Mouse (Mus musculus) c-Kit-positive CD71-negative TER-119-negative erythroid progenitor cells, embryonic 14.5 days (primary cell): ENCODE results near the gene Pgc.

ENCODE experiments used
- DNase-seq: peaks from one replicate; pipeline ENCODE4 v3.0.0-alpha.2; 2013; ENCODE audit warnings: low read depth

The Pgc gene

DNA sequence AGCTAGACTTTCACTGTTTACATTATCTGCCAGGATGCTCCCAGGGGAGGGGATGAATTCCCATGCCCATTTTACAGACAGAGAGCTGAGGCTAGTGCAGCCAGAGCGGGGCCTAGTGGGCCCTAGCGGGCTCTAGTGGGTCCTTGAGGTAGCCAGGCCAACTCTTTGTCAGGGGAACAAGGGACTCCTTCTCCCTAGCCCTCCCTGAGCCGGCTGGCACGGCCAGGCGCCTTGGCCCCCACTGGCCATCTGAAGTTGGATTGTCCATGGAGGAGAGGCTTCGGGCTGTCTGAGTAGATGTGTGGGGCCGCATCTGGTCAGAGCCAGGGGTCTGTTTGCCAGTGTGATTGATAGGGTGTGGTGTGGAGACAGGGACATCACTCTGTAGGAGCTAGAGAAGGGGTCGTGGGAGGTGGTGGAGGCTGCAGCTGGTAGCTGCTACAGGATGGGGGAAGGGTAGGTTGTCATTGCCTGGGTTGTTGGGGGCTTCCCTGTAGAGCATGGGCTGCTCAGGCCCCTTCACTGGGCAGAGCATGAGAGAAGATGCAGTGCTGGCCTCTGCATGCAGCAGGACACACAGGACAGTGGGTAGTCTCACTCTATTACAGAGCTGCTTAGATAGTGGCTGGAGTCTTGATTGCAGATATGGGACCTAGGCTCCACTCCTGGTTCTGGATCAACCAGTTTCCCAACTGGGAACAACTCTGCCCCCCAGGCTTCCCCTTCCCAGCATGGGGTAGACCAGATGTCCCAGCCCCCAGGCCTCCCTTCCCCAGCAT, 57.0 kb downstream of the Pgc start:
- DNase-seq = no peak
